Mouse (Mus musculus) G1E (cell line): ENCODE measurements at regions not wholly inside any gene's neighbourhood (a gene's known extent, or its start where the extent isn't known, plus 50 kb on each side); places are given as distances from the start of the nearest gene placed in this dataset.

Experiments used
- CTCF ChIP-seq: IDR thresholded peaks from 2 replicates; pipeline ENCODE4 v1.5.1; 2012; ENCODE audit warnings: low read depth, low read length, inconsistent platforms, mixed read lengths
- GATA1 ChIP-seq: IDR thresholded peaks from 2 replicates; pipeline ENCODE4 v1.6.1; 2012; ENCODE audit warnings: borderline replicate concordance, low read length, inconsistent platforms, mixed read lengths

- TF ChIP-seq CTCF = no peak
- no peak for TF ChIP-seq GATA1
These were observed 140.1 kb upstream of the 4933402D24Rik start for GRCm38 (mm10) chr1:63909191-63909590.
